Mouse (Mus musculus): ENCODE data around the gene Gid4. TPM values are rescaled to one million over a fixed set of nuclear protein-coding genes. Genes with fewer than 3 reads are reported as not detected.

Gid4 gene
- total RNA-seq, 2 experiments from 2014 or later = 20.6 to 22.6 TPM

Other genes starting within 250 kb of the Gid4 start
- 10 to 100 TPM; 24.2 to 29.1 TPM for gene Srebf1, start 194.6 kb upstream of the Gid4 start, total RNA-seq (2021)
- gene Tom1l2, start 64.2 kb upstream of the Gid4 start, total RNA-seq (2021) = 10 to 100 TPM; 38.6 to 45.1 TPM
- 1 to 10 TPM; 1.3 to 1.6 TPM for gene Drc3, start 63.8 kb upstream of the Gid4 start, total RNA-seq (2021)
- 10 to 100 TPM; 29.8 to 37.0 TPM for gene Atpaf2, start 1.3 kb downstream of the Gid4 start, total RNA-seq (2021)
- gene Drg2, start 37.4 kb downstream of the Gid4 start, total RNA-seq (2021) = 10 to 100 TPM; 32.6 to 34.0 TPM
- under 1 TPM; 0.05 to 0.16 TPM for gene Myo15, start 52.2 kb downstream of the Gid4 start, total RNA-seq (2021)
- 10 to 100 TPM; 73.2 to 73.7 TPM for gene Alkbh5, start 119.2 kb downstream of the Gid4 start, total RNA-seq (2021)